Mouse (Mus musculus) kidney, embryonic 14.5 days (tissue): Measurements from ENCODE around the gene Ccsap. TPM values are rescaled to one million over a fixed set of nuclear protein-coding genes. Genes with fewer than 3 reads are reported as not detected.

Experiments used
- ATAC-seq: fragments of 200-750 bp; cut with Nextera tagmentation; 2 replicates; pipeline ENCODE4 v1.8.0; 2017; ENCODE audit warnings: moderate number of reproducible peaks, mild to moderate bottlenecking, moderate TSS enrichment, moderate library complexity; ENCODE audit not compliant: low FRiP score, low TSS enrichment
- H3K27ac ChIP-seq: fragments of 300-500 bp; sonication (generic); 2 replicates; pipeline ENCODE4 v1.5.1; 2014; ENCODE audit warnings: low read depth, mild to moderate bottlenecking, low read length, moderate library complexity, mixed read lengths
- H3K27me3 ChIP-seq: fragments of 300-500 bp; sonication (generic); 2 replicates; pipeline ENCODE4 v1.6.1; 2014; ENCODE audit warnings: mild to moderate bottlenecking, low read length; ENCODE audit not compliant: control insufficient read depth, insufficient read depth
- H3K36me3 ChIP-seq: fragments of 300-500 bp; sonication (generic); 2 replicates; pipeline ENCODE4 v1.6.1; 2014; ENCODE audit warnings: low read length, mixed read lengths; ENCODE audit not compliant: control insufficient read depth, insufficient read depth
- H3K4me1 ChIP-seq: fragments of 300-500 bp; sonication (generic); 2 replicates; pipeline ENCODE4 v1.6.1; 2014; ENCODE audit warnings: low read length, mixed read lengths; ENCODE audit not compliant: control insufficient read depth, insufficient read depth
- H3K4me2 ChIP-seq: fragments of 300-500 bp; sonication (generic); replicated peaks from 2 replicates; pipeline ENCODE4 v1.6.1; 2014; ENCODE audit warnings: low read depth, mild to moderate bottlenecking, low read length
- H3K4me3 ChIP-seq: fragments of 300-500 bp; sonication (generic); 2 replicates; pipeline ENCODE4 v1.5.1; 2014; ENCODE audit warnings: mild to moderate bottlenecking, low read length
- H3K9ac ChIP-seq: fragments of 300-500 bp; sonication (generic); 2 replicates; pipeline ENCODE4 v1.6.1; 2014; ENCODE audit warnings: low read depth, mild to moderate bottlenecking, low read length, moderate library complexity
- H3K9me3 ChIP-seq: fragments of 300-500 bp; sonication (generic); 2 replicates; pipeline ENCODE4 v1.6.1; 2016; ENCODE audit warnings: low read length; ENCODE audit not compliant: control insufficient read depth
- WGBS: fragments of 180-500 bp; shearing (Covaris S2); extraction: QIAGEN DNeasy Blood & Tissue Kit; methylation state at CpG from one replicate; pipeline ENCODE4 v1.1.7; 2014; 5-methylcytosine and 5-hydroxymethylcytosine counted together
- polyA plus RNA-seq: library from polyadenylated mRNA; unstranded; fragments of >200 nt; fragmentation: Nextera tagmentation; extraction: Ambion mirVana; gene quantifications from 2 replicates; pipeline ENCODE4 v1.2.1, GENCODE M21; 2014

Ccsap gene
- polyA plus RNA-seq, 1 experiment from 2014 or later, result 4.0 TPM

DNA sequence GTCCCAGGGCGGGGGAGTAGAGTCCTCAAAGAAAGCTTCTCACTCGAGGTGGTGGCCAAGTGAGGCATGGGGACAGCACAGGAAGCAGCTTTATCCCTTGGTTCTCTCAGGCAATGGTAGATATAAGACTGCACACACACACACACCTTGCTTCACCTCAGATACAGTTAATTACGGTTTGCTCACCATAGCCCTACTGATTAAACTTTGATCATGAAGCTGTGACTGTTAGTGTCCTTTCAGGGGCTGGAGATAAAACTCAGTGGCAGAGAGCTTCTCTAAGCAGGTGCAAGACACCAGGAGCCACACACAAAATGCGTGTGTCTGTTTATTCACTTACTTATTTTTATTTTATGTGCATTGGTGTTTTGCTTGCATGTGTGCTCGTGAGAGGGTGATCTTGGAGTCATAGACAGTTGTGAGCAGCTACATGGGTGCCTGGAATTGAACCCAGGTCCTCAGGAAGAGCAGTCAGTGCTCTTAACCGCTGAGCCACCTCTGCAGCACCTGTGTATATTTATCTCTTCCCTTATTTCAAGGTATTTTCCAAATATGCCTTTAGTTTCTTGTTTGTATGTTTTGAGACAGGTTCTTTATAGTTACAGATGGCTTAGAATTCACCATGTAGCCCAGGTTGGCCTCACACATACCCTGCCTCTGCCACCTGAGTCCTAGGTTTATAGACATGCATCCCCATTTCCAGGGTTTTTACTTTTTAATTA lies 52.0 kb downstream of the Ccsap start:
- H3K4me1 ChIP-seq, result peaks cover 17% of the 10 kb centered on the region
- 73% methylated on average over 6 of the region's 6 CpGs for WGBS
- H3K27ac ChIP-seq, result no peak overlapping the region
- H3K4me3 ChIP-seq, result no peak overlapping the region
- H3K4me2 ChIP-seq, result no peak overlapping the region; the same call in 1 of the 2 replicates
- H3K36me3 ChIP-seq, result no peaks in the 10 kb centered on the region
- no peaks in the 10 kb centered on the region for H3K27me3 ChIP-seq
- H3K9ac ChIP-seq, result no peak overlapping the region
- no peaks in the 10 kb centered on the region for H3K9me3 ChIP-seq
- no peak for ATAC-seq

- ATAC-seq, result peak; percentile 40; the same call in 1 of the 2 replicates
- Histone ChIP-seq H3K4me2 (peak overlapping the region; percentile 71), H3K9ac (peak overlapping the region; percentile 8; the same call in 1 of the 2 replicates), H3K4me3 (peak overlapping the region; percentile 57), H3K27me3 (no peaks in the 10 kb centered on the region), H3K4me1 (peaks cover 17% of the 10 kb centered on the region), H3K9me3 (no peaks in the 10 kb centered on the region), H3K27ac (no peak overlapping the region), H3K36me3 (no peaks in the 10 kb centered on the region)
- WGBS, result 14% methylated on average over 14 of the region's 14 CpGs
Measured at GRCm38 (mm10) chr8:123807024-123807431, 53.0 kb downstream of the Ccsap start.

- Histone ChIP-seq H3K27ac (no peak overlapping the region), H3K4me2 (peak overlapping the region; percentile 71), H3K4me1 (peaks cover 17% of the 10 kb centered on the region), H3K36me3 (no peaks in the 10 kb centered on the region), H3K4me3 (peak overlapping the region; percentile 57), H3K9ac (peak overlapping the region; percentile 71), H3K9me3 (no peaks in the 10 kb centered on the region), H3K27me3 (no peaks in the 10 kb centered on the region)
- WGBS, result 3% methylated on average over 12 of the region's 12 CpGs
- no peak for ATAC-seq
Measured at GRCm38 (mm10) chr8:123806374-123806935, 53.6 kb downstream of the Ccsap start.

DNA sequence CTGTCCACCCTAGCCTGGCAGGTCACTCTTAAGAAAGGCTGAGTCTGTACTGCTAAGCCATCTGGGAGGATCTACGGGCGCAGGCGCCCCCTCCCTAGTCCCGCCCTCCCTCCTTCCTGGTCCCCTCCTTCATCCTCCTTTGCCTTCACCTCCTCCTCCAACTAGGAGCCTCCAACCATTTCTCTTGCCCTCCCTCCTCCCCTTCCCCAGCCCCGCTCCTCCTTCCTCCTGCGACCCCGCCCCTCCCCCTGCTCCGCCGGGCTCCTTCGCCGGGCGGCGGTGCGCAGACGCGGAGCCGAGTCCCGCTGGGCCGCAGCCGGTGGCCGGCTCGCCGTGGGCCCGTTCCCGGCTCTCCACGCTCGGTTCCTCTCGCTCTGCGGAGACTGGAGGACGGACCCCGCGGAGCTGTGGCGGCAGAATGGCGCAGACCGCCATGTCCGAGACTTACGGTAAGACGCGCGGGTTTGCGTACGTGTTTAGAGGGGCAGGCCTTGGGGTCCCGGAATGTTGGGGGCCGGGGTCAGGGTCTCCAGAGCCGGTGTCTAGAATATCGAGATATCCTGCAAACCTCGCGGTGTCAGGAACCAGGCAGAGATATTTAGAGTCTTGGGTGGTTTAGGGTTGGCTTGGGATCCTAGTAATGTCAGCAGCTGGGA lies 54.2 kb downstream of the Ccsap start, which contains the start of gene Rab4a:
Gene Rab4a, plus strand, starts transcription at position 268 of the 656 bp plus-strand sequence.
- Histone ChIP-seq H3K36me3 (no peaks in the 10 kb centered on the region), H3K4me1 (peaks cover 17% of the 10 kb centered on the region), H3K9me3 (no peaks in the 10 kb centered on the region), H3K27ac (peak within 1 kb of the TSS; percentile 3; the same call in 1 of the 2 replicates), H3K9ac (peak within 1 kb of the TSS; percentile 71), H3K4me2 (peak within 1 kb of the TSS; percentile 71), H3K27me3 (no peaks in the 10 kb centered on the region), H3K4me3 (peak within 1 kb of the TSS; percentile 57)
- peak; percentile 97 for ATAC-seq
- WGBS, result under 1% methylated on average over 45 of the region's 48 CpGs

DNA sequence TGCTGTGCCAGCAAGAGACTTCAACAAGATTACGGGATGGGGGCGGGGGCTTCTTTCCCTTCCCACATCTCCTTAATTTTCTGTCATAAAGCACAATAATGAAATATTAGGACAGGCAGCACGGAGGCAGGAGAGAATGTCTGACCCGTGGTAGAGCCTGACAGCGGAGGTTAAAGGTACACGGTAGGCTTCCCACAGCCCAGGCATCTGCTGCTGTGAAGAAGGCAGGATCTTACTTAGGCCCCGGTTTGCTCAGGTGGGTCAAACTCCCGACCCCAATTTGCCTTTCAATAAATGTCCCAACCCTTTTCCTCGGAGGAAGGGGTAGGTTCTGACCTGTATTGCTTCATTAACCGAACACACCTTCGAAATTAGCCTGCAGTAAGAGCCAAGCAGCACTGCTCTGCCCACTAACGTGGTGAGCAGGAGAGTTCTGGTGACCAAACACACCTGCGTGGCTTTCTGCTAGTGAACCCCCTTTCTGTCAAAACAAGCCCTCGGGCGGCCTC lies 54.7 kb downstream of the Ccsap start:
- 14% methylated on average over 15 of the region's 15 CpGs for WGBS
- peak; percentile 20; the same call in 1 of the 2 replicates for ATAC-seq

DNA sequence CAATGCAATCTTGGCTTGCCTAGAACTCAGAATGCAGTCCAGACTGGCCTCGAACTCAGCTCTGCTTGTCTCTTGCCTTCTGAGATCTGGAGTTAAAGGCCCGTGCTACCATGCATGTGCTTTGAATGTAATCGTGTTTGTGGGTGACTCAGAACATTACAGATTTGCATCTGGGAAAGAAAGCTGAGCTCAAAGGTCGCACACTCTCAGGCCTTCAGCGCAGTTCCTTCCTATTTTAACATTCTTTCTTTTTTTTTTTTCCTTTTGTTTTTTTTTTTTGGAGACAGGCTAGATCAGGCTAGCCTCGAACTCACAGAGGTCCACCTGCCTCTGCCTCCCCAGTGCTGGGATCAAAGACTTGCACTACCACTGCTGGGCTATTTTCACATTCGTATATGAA lies 55.4 kb downstream of the Ccsap start:
- H3K9ac ChIP-seq, result no peak overlapping the region
- peaks cover 17% of the 10 kb centered on the region for H3K4me1 ChIP-seq
- H3K9me3 ChIP-seq, result no peaks in the 10 kb centered on the region
- 82% methylated on average over 7 of the region's 7 CpGs for WGBS
- ATAC-seq, result no peak
- H3K4me2 ChIP-seq, result no peak overlapping the region
- H3K4me3 ChIP-seq, result no peak overlapping the region
- no peak overlapping the region for H3K27ac ChIP-seq
- H3K27me3 ChIP-seq, result no peaks in the 10 kb centered on the region
- H3K36me3 ChIP-seq, result no peaks in the 10 kb centered on the region

More for the DNA sequence above, 54.7 kb downstream of the Ccsap start:
- H3K4me3 ChIP-seq, result peak overlapping the region; percentile 57
- no peak overlapping the region; the same call in 1 of the 2 replicates for H3K27ac ChIP-seq
- no peaks in the 10 kb centered on the region for H3K9me3 ChIP-seq
- H3K4me1 ChIP-seq, result peaks cover 17% of the 10 kb centered on the region
- no peaks in the 10 kb centered on the region for H3K36me3 ChIP-seq
- H3K9ac ChIP-seq, result peak overlapping the region; percentile 51; the same call in 1 of the 2 replicates
- peak overlapping the region; percentile 71 for H3K4me2 ChIP-seq
- H3K27me3 ChIP-seq, result no peaks in the 10 kb centered on the region

GRCm38 (mm10) chr8:123803639-123804038 lies 56.4 kb downstream of the Ccsap start:
- Histone ChIP-seq H3K4me3 (no peak overlapping the region), H3K4me2 (no peak overlapping the region), H3K9ac (no peak overlapping the region), H3K4me1 (peaks cover 17% of the 10 kb centered on the region), H3K36me3 (no peaks in the 10 kb centered on the region), H3K27ac (no peak overlapping the region), H3K27me3 (no peaks in the 10 kb centered on the region), H3K9me3 (no peaks in the 10 kb centered on the region)
- ATAC-seq, result no peak
- WGBS, result 78% methylated on average over 1 of the region's 1 CpGs

DNA sequence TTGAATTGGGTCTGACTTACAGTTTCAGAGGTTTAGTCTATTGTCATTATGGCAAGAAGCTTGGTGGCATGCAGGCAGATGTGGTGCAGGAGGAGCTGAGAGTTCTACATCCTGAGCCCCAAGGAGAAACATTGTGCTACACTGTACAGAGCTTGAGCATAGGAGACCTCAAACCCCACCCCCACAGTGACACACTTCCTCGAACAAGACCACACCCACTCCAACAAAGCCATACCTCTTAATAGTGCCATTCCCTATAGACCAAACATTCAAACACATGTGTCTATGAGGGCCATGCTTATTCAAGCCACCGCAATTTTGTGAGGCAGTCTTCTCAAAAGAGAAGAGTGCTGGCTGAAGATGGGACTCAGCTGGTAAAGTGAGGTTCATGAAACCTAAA lies 58.5 kb downstream of the Ccsap start:
- WGBS, result 88% methylated on average over 2 of the region's 2 CpGs
- H3K9ac ChIP-seq, result no peak overlapping the region
- no peak overlapping the region for H3K27ac ChIP-seq
- no peak overlapping the region for H3K4me2 ChIP-seq
- no peaks in the 10 kb centered on the region for H3K36me3 ChIP-seq
- no peak overlapping the region for H3K4me3 ChIP-seq
- H3K9me3 ChIP-seq, result no peaks in the 10 kb centered on the region
- no peaks in the 10 kb centered on the region for H3K4me1 ChIP-seq
- no peaks in the 10 kb centered on the region for H3K27me3 ChIP-seq
- no peak for ATAC-seq
